Mouse (Mus musculus): ENCODE measurements around the gene Bcl10.

- TF ChIP-seq CTCF (conservative IDR thresholded peaks at IDR 0.05; ENCODE audit: low read length) = no peak
- no peak for TF ChIP-seq POU5F1 (IDR thresholded peaks at IDR 0.05; ENCODE audit: borderline replicate concordance, low read length)
- no peak for TF ChIP-seq NANOG (IDR thresholded peaks at IDR 0.05; ENCODE audit: borderline replicate concordance, low read length)
Measured at GRCm38 (mm10) chr3:145883233-145883632, 39.4 kb upstream of the Bcl10 start.
